9 mouse cellular contexts compared by ENCODE assay signal in the genomic region with DNA sequence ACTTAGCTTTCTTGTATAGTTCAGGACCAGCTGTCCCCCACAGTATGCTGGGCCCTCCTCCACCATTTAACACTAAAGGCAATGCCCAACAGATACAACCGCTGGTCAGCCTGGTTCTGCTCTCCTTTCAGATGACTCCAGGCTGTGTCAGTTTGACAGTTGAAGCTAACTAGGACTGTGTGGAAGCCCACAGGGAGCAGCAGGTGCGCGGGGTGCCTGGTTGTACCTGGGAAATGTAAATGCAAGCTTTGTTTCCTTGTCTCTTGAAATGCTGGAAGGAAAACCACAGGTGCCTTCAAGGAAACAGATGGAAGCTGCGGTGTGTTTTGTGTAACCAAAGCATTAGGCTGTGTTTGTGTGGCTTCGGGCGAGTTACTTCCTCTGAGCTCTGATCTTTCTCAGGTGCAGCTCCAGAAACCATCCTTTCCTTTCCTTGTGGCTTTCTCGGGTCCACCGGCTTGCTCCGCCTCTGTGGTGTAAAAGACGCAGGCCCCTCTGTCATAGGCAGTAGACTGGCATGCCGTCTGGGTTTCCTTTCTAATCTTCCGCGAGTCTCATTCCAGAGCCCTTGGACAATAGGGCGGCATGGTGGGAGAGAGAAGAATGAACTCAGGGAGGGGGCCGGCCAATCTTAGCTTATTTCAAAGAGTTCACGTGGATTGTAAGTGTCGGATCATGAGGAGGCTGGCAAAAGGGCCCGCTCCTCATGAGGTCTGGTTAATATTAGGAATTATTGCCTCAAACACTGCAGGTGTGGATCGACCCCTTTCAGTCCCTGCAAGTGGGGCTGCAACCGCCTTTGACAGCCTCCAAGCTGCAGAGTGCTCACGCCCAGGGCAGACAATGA.
DNase-seq lines count a peak whose midpoint lies in the region; ATAC-seq lines count a peak whose summit lies in the region.
"Had no signal": no experiment of that assay in that cellular context is flagged by ENCODE, and none has a peak within 500 bp of the region (broad histone marks: within the 10 kb centered on the region; RNA-seq: fewer than 3 reads in every experiment).

No protein-coding gene starts in this region.

- peak; percentile 27 for DNase-seq in CD4-positive helper T cell, adult 2 months (ENCODE audit: low read depth, low spot score)
- DNase-seq in R1 (ENCODE audit: low read depth, low spot score) (peak; percentile 30), MN1 (ENCODE audit: low spot score) (no peak), adipocyte (ENCODE audit: low spot score) (no peak)
- no peak for DNase-seq in gastrocnemius, postnatal 10 days
- DNase-seq in right cerebral cortex, postnatal 36 days (ENCODE audit: low spot score in 2 of 2), result no peak
- DNase-seq: liver, embryonic 13.5 days had no signal

- H3K9me3 ChIP-seq in midbrain, embryonic 13.5 days, result no peaks in the 10 kb centered on the region
- H3K9me3 ChIP-seq: liver, embryonic 13.5 days had no signal

- H3K4me2 ChIP-seq in midbrain, embryonic 13.5 days (replicated peaks), result peak overlapping the region; percentile 51
- H3K4me2 ChIP-seq: liver, embryonic 13.5 days had no signal

- peak overlapping the region; percentile 24 for H3K4me3 ChIP-seq in midbrain, embryonic 13.5 days (replicated peaks)
- H3K4me3 ChIP-seq: liver, embryonic 13.5 days had no signal

- H3K9ac ChIP-seq in midbrain, embryonic 13.5 days (replicated peaks), result peak overlapping the region; percentile 28; the same call in 1 of the 2 replicates
- H3K9ac ChIP-seq: liver, embryonic 13.5 days had no signal

- no peaks in the 10 kb centered on the region for H3K36me3 ChIP-seq in midbrain, embryonic 13.5 days
- H3K36me3 ChIP-seq: liver, embryonic 13.5 days had no signal

- 7% methylated on average over 21 of the region's 21 CpGs for WGBS in midbrain, embryonic 13.5 days

- H3K27ac ChIP-seq in midbrain, embryonic 13.5 days, result no peak overlapping the region
- H3K27ac ChIP-seq: liver, embryonic 13.5 days had no signal

- no peaks in the 10 kb centered on the region for H3K27me3 ChIP-seq in midbrain, embryonic 13.5 days
- H3K27me3 ChIP-seq: liver, embryonic 13.5 days had no signal

- ATAC-seq in hematopoietic stem cell, adult 5-6 weeks (replicated peaks in 1 of 2; ENCODE audit: insufficient read depth in 1 of 2, low FRiP score in 2 of 2, low TSS enrichment in 1 of 2, low read depth in 1 of 2, poor library complexity in 2 of 2, severe bottlenecking in 2 of 2), result peak; percentile 70 to 81
- peak; percentile 86 for ATAC-seq in midbrain, embryonic 13.5 days

- H3K4me1 ChIP-seq in midbrain, embryonic 13.5 days (replicated peaks), result peaks cover 10% of the 10 kb centered on the region
- H3K4me1 ChIP-seq: liver, embryonic 13.5 days had no signal

Comparison
In these comparisons a context has a peak if more than half of its experiments do, and no peak if none do; other contexts are left out.
1. DNase-seq: peak in CD4-positive helper T cell, adult 2 months (single experiment) and R1 (single experiment); none in gastrocnemius, postnatal 10 days (single experiment), MN1 (single experiment), adipocyte (single experiment) and right cerebral cortex, postnatal 36 days (0 of 2).